Mouse (Mus musculus) testis, adult 2 months (tissue): ENCODE data around the gene Gm6401.
"Not testable (repeated sequence)": the region's sequence is repeated elsewhere in the genome, so short reads cannot be mapped to it uniquely, and the experiment has no call there.

Experiments used
- CTCF ChIP-seq: fragments of 200-500 bp; IDR thresholded peaks from 2 replicates; pipeline ENCODE4 v1.5.1; 2012; ENCODE audit warnings: low read depth, mild to moderate bottlenecking, inconsistent platforms, low read length, moderate library complexity; ENCODE audit not compliant: control insufficient read depth, insufficient read depth, insufficient replicate concordance
- POLR2A ChIP-seq: fragments of 200-500 bp; IDR thresholded peaks from 2 replicates; pipeline ENCODE4 v1.6.1; 2012; ENCODE audit warnings: low read depth, mild to moderate bottlenecking, inconsistent platforms, low read length, moderate library complexity; ENCODE audit not compliant: control insufficient read depth

GRCm38 (mm10) chr14:41943695-41944094, 24.0 kb downstream of the Gm6401 start, which contains the start of gene 1700024B05Rik:
- not testable (repeated sequence) for TF ChIP-seq POLR2A, CTCF
